Mouse (Mus musculus) layer of hippocampus, adult 18-20 months (tissue): ENCODE data around the gene Pald1. TPM values are rescaled to one million over a fixed set of nuclear protein-coding genes. Genes with fewer than 3 reads are reported as not detected.

ENCODE experiments used
- DNase-seq, 2 experiments: peaks; one replicate each; pipeline ENCODE4 v3.0.0; 2022; ENCODE audit warnings: low spot score in 2 of 2
- total RNA-seq, 2 experiments: library from RNA; stranded (reverse); gene quantifications; 2 replicates each; pipeline ENCODE4 v1.2.3; 2021

The Pald1 gene
- total RNA-seq, 2 experiments from 2014 or later: 10.8 to 11.4 TPM

- DNase-seq: no peak
Measured at GRCm38 (mm10) chr10:61285271-61285670, 98.1 kb downstream of the Pald1 start.

GRCm38 (mm10) chr10:61284309-61284708, 99.0 kb downstream of the Pald1 start:
- DNase-seq: no peak

GRCm38 (mm10) chr10:61281115-61281514, 102.2 kb downstream of the Pald1 start:
- no peak for DNase-seq

DNA sequence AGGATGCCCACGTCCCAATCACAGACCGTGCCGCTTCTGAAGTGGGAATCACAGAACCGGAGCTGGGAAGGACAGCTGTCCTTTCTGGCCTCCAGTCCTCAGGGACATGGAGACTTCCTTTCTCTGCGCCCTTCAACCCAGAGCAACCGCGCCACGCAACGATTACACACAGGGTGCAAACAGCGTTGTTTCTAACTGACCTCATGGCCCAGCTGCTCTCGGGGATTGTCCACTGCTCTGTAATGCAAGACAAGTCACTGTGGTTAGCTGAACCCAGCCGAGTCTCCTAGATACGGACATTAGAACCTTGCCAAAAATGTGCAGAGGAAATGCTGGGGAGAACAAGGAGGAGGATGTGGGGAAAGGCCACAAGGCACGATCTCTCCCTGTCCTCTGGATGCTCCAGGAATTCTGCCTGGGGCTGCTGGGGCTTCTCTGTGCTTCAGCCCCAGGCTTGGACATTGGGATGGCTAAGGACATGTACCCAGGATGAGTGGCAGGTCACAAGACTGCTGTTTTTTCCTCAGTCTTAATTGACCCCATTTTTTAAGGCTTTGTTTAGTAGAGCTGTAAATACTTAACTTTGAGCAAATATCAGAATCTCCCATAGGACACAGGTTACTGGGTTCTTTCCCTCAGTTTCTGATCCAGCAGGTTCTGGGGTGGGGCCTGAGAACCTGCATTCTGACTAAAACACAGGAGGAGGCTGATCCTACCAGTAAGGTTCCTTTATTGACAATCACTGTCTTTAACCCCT, 105.2 kb downstream of the Pald1 start:
- DNase-seq: no peak

GRCm38 (mm10) chr10:61277051-61277450, 106.3 kb downstream of the Pald1 start:
- DNase-seq: no peak

DNA sequence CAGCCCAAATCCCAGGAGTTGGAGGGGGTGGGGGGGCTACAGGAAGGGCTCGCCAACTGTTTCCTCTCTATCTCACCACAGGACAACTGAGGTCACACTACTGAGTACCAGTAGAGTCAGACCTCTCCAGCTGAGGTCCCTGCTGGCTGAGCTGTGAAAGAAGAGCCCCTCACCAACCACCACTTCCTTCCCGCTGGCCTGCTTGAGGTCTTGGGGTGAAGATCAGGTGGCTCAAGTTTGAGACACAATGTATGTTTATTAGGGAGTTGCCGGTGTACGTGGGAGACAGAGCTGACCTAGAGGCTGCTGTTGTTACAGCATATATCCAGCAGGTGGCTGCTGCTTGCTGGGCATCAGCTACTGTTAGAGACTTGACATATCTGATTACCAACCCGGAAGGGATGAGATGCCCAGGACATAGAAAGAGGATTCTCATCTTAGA, 107.6 kb downstream of the Pald1 start:
- peak in 1 of 2 experiments; percentile 37 for DNase-seq

DNA sequence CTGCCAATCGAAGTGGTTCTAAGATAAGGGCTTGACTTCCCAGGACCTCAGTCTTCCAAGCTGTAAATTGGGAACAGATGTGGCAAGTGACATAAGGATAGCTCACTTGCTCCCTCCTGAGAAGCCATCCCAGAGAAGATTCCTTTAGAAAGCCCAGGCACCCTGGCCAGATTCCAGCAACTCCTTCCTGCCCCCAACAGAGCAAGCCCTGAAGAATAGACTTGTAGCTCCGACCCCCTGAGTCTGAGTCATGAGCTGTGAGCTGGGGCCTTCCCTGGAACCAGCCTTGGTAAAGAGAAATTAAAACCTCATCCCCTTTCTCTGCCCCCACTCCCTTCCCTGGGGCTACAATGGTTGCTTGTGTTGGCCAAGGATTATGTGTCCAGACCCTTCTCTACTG, 108.8 kb downstream of the Pald1 start:
- DNase-seq: no peak

DNA sequence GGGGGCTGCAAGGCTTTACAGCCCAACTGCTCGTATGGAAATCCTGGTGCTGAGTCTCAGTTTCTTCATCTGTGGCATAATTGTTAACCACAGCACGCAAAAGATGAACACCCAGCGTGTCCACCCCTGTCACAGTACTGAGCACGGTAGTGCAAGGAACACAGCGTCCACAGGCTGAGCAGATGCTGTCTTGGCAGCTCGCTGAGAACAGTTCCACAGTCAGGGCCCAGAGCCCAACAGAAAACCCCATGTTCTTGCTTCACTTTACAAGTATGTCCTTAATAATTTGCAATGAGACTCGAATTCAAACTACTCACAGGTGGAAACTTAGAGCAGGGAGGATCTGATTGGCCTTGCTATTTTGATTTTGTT, 109.5 kb downstream of the Pald1 start:
- DNase-seq: peak; percentile 30 to 51

- no peak for DNase-seq
Measured at GRCm38 (mm10) chr10:61273081-61273843, 110.1 kb downstream of the Pald1 start, which contains the start of gene Adamts14. TSS of gene Adamts14 (minus strand) at chr10:61273438.

DNA sequence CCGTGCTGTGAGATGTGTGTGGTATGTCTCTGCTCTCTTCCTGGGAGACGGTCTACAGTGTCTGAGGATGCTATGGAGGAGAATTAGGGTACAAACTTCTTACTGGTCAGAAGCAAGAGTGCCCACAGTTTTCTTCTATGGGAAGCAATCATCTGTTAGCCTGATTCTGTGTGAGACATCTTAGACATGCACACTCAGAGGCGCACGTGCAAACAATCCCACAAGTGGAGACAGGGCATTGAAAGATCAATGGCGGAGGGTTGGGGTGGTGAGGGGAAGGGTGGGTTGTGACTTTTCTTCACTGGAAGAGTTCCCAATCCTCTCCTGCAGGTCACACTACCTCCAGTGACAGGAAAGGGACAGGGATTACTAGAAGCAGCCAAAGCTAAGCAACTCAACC, 110.7 kb downstream of the Pald1 start:
- DNase-seq: no peak

DNA sequence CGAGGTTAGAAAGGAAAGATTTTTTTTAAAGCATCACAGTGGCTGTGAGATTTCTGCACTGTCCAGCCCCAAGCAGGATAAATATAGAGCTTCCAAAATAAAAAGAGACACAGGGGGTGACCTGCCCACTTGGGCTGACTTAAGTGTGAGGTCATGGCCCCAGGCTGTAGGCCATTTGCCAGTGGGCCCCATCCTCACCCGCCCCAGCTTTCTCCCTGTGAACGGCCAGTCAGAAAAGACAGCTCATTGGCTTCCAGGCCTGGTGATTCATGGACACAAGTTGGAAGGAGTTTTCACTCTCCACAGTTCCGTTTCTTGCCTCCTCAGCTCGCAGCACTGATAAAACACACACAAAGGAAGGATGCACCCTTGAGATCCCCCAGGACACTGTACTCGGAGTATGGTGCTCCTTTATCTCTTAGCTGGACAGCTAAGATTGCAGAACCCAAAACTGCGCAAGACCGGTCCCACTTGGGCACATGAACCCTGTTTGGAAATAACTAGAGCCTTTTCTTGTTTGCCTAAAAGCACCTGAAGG, 111.2 kb downstream of the Pald1 start:
- DNase-seq: no peak

Other genes with a start within 250 kb of the Pald1 start
- gene Sgpl1, start 235.8 kb downstream of the Pald1 start, total RNA-seq: 10 to 100 TPM; 20.4 to 22.8 TPM
- gene Tbata, start 211.6 kb downstream of the Pald1 start, total RNA-seq: 10 to 100 TPM in 1 of 2 experiments, 1 to 10 TPM in 1; 8.2 to 12.3 TPM
- 1 to 10 TPM; 1.2 to 1.4 TPM for gene Adamts14, start 110.1 kb downstream of the Pald1 start, total RNA-seq
- not detected for gene Prf1, start 85.7 kb downstream of the Pald1 start, total RNA-seq
- gene Nodal, start 34.4 kb upstream of the Pald1 start, total RNA-seq: under 1 TPM in 1 of 2 experiments, not detected in 1; 0.20 TPM
- gene Eif4ebp2, start 69.1 kb upstream of the Pald1 start, total RNA-seq: 10 to 100 TPM; 55.7 to 56.2 TPM
- gene Lrrc20, start 92.3 kb upstream of the Pald1 start, total RNA-seq: 10 to 100 TPM; 23.2 to 25.2 TPM
- 1 to 10 TPM; 4.5 to 5.8 TPM for gene Npffr1, start 212.0 kb upstream of the Pald1 start, total RNA-seq